8 mouse cellular contexts compared by ENCODE assay signal in the genomic region with DNA sequence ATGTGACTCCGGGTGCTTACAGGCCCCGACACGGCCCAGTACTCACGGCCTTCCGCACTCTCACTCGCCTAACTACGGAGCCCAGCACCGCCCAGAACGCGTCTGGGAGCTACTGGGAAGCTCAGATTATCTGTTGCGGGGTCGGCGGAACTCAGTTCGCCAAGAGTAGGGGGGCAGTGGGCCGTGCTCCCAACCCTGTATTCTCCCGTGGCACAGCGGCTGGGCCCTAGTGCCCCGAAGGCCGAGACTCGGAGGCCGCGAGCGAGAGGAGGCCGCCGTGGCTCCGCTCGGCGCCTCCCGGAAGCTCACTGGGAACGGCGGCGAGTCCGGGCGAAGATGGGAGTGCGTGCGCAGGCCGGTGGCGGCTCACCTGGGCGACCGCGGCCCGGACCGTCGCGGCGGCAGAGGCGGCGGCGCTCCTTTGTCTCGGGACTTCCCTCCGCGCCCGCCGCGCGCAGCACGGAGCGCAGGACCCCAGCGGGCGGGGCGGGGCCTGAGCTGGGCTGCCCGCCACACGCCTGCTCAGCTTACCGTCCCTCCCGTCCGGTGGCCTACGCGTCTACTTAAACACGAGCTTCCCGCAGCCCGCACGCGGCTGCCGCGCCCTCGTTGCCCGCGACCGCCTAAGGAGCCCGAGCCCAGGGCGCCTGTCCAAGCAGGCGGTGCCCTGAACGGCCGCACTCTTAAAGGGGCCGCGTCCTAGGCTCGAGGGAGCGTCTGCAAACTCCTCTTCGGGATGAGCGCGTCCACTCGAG. TPM values are rescaled to one million over a fixed set of nuclear protein-coding genes. Genes with fewer than 3 reads are reported as not detected.
DNase-seq lines count a peak whose midpoint lies in the region; ATAC-seq and TF ChIP-seq lines count a peak whose summit lies in the region.

No protein-coding gene starts in this region.

- no peaks in the 10 kb centered on the region for H3K27me3 ChIP-seq in embryonic facial prominence, embryonic 11.5 days (ENCODE audit: control insufficient read depth, insufficient read depth, low read length)
- no peaks in the 10 kb centered on the region for H3K27me3 ChIP-seq in heart, embryonic 11.5 days (ENCODE audit: control insufficient read depth, insufficient read depth, low read length)
- H3K27me3 ChIP-seq in kidney, postnatal 0 days (ENCODE audit: insufficient read depth, low read length) = no peaks in the 10 kb centered on the region
- no peaks in the 10 kb centered on the region for H3K27me3 ChIP-seq in liver, adult 2 months (ENCODE audit: control insufficient read depth, insufficient read depth, low read length)
- H3K27me3 ChIP-seq in midbrain, postnatal 0 days (ENCODE audit: insufficient read depth, low read length) = no peaks in the 10 kb centered on the region

- H3K9ac ChIP-seq in embryonic facial prominence, embryonic 11.5 days (replicated peaks; ENCODE audit: low read length) = peak overlapping the region; percentile 100
- peak overlapping the region; percentile 99 for H3K9ac ChIP-seq in heart, embryonic 11.5 days (ENCODE audit: low read depth, low read length)
- peak overlapping the region; percentile 100 for H3K9ac ChIP-seq in kidney, postnatal 0 days (ENCODE audit: low read depth, low read length)
- peak overlapping the region; percentile 92 for H3K9ac ChIP-seq in liver, adult 2 months (ENCODE audit: low read depth, low read length)
- H3K9ac ChIP-seq in midbrain, postnatal 0 days (replicated peaks; ENCODE audit: low read length, poor library complexity, severe bottlenecking) = peak overlapping the region; percentile 98

- TF ChIP-seq POLR2A in liver, adult 2 months (IDR thresholded peaks at IDR 0.05; ENCODE audit: extremely low read depth, insufficient read depth, low read length) = peak; percentile 45

- peaks cover 5% of the 10 kb centered on the region for H3K36me3 ChIP-seq in embryonic facial prominence, embryonic 11.5 days (replicated peaks; ENCODE audit: control insufficient read depth, insufficient read depth, low read depth, low read length)
- peaks cover 8% of the 10 kb centered on the region for H3K36me3 ChIP-seq in heart, embryonic 11.5 days (ENCODE audit: control insufficient read depth, insufficient read depth, low read length)
- H3K36me3 ChIP-seq in kidney, postnatal 0 days (ENCODE audit: insufficient read depth, low read length) = peaks cover 10% of the 10 kb centered on the region
- H3K36me3 ChIP-seq in liver, adult 2 months (ENCODE audit: control insufficient read depth, insufficient read depth, low read length) = peaks cover 7% of the 10 kb centered on the region; the same call in 1 of the 2 replicates
- H3K36me3 ChIP-seq in midbrain, postnatal 0 days (ENCODE audit: insufficient read depth, low read length) = peaks cover 8% of the 10 kb centered on the region

- H3K79me2 ChIP-seq in liver, adult 2 months (ENCODE audit: control insufficient read depth, insufficient read depth, low read length) = peaks cover 31% of the 10 kb centered on the region

- peak; percentile 90 for ATAC-seq in embryonic facial prominence, embryonic 11.5 days (replicated peaks; ENCODE audit: insufficient number of reproducible peaks, low FRiP score, low TSS enrichment, low read depth)
- peak; percentile 86 for ATAC-seq in heart, embryonic 11.5 days (replicated peaks; ENCODE audit: insufficient number of reproducible peaks, low FRiP score, low TSS enrichment)
- ATAC-seq in kidney, postnatal 0 days (replicated peaks; ENCODE audit: low FRiP score, low read depth) = peak; percentile 84
- peak; percentile 91 for ATAC-seq in midbrain, postnatal 0 days (ENCODE audit: low FRiP score)

- no peaks in the 10 kb centered on the region for H3K9me3 ChIP-seq in embryonic facial prominence, embryonic 11.5 days (replicated peaks; ENCODE audit: control insufficient read depth, low read length)
- H3K9me3 ChIP-seq in heart, embryonic 11.5 days (replicated peaks; ENCODE audit: control insufficient read depth, low read length) = no peaks in the 10 kb centered on the region
- H3K9me3 ChIP-seq in kidney, postnatal 0 days (replicated peaks; ENCODE audit: low read length) = no peaks in the 10 kb centered on the region
- H3K9me3 ChIP-seq in midbrain, postnatal 0 days (ENCODE audit: low read length) = no peaks in the 10 kb centered on the region

- H3K27ac ChIP-seq in embryonic facial prominence, embryonic 11.5 days (replicated peaks; ENCODE audit: low read depth, low read length) = peak overlapping the region; percentile 96
- peak overlapping the region; percentile 99 for H3K27ac ChIP-seq in heart, embryonic 11.5 days (ENCODE audit: low read depth, low read length)
- peak overlapping the region; percentile 99 for H3K27ac ChIP-seq in kidney, postnatal 0 days
- peak overlapping the region; percentile 96 for H3K27ac ChIP-seq in liver, adult 2 months (replicated peaks; ENCODE audit: insufficient read depth, low read depth, low read length)
- peak overlapping the region; percentile 99 for H3K27ac ChIP-seq in midbrain, postnatal 0 days (ENCODE audit: low read depth, low read length)

- peak; percentile 97 for DNase-seq in 416B (ENCODE audit: low read depth)
- DNase-seq in adrenal gland, adult 2 months = peak; percentile 94
- DNase-seq in embryonic facial prominence, embryonic 11.5 days (ENCODE audit: low spot score) = peak; percentile 91
- peak; percentile 93 for DNase-seq in kidney, postnatal 0 days (ENCODE audit: low spot score)
- DNase-seq in liver, adult 2 months (ENCODE audit: extremely low read depth, low read depth, low spot score) = peak; percentile 44
- DNase-seq in midbrain, postnatal 0 days (ENCODE audit: low spot score) = peak; percentile 93
- DNase-seq in spleen, postnatal 36 days (ENCODE audit: low spot score in 2 of 2) = peak; percentile 81 to 85

- under 1% methylated on average over 86 of the region's 92 CpGs for WGBS in embryonic facial prominence, embryonic 11.5 days
- under 1% methylated on average over 80 of the region's 92 CpGs for WGBS in heart, embryonic 11.5 days (ENCODE audit: insufficient replicate concordance)
- under 1% methylated on average over 81 of the region's 92 CpGs for WGBS in kidney, postnatal 0 days
- WGBS in liver, adult 2 months = under 1% methylated on average over 85 of the region's 92 CpGs
- under 1% methylated on average over 74 of the region's 92 CpGs for WGBS in midbrain, postnatal 0 days

- no peak for TF ChIP-seq CTCF in kidney, postnatal 0 days (IDR thresholded peaks at IDR 0.05; ENCODE audit: low read depth)
- TF ChIP-seq CTCF in liver, adult 2 months (IDR thresholded peaks at IDR 0.05; ENCODE audit: low read depth, low read length) = no peak
- TF ChIP-seq CTCF in midbrain, postnatal 0 days (IDR thresholded peaks at IDR 0.05) = no peak

- H3K4me2 ChIP-seq in embryonic facial prominence, embryonic 11.5 days (ENCODE audit: low read depth, low read length) = peak overlapping the region; percentile 94
- H3K4me2 ChIP-seq in heart, embryonic 11.5 days = peak overlapping the region; percentile 95
- peak overlapping the region; percentile 63 for H3K4me2 ChIP-seq in kidney, postnatal 0 days (ENCODE audit: low read length)
- H3K4me2 ChIP-seq in midbrain, postnatal 0 days (ENCODE audit: low read depth, low read length, poor library complexity, severe bottlenecking) = peak overlapping the region; percentile 97

- peak overlapping the region; percentile 99 for H3K4me3 ChIP-seq in embryonic facial prominence, embryonic 11.5 days (ENCODE audit: low read depth, low read length)
- peak overlapping the region; percentile 94 for H3K4me3 ChIP-seq in heart, embryonic 11.5 days (ENCODE audit: low read depth, low read length)
- peak overlapping the region; percentile 100 for H3K4me3 ChIP-seq in kidney, postnatal 0 days (replicated peaks; ENCODE audit: low read depth, low read length)
- peak overlapping the region; percentile 91 for H3K4me3 ChIP-seq in liver, adult 2 months (ENCODE audit: insufficient read depth, low read depth, low read length)
- peak overlapping the region; percentile 97 for H3K4me3 ChIP-seq in midbrain, postnatal 0 days (ENCODE audit: low read depth, low read length)

- peaks cover 6% of the 10 kb centered on the region for H3K4me1 ChIP-seq in embryonic facial prominence, embryonic 11.5 days (ENCODE audit: control insufficient read depth, insufficient read depth, low read length)
- peaks cover 18% of the 10 kb centered on the region for H3K4me1 ChIP-seq in heart, embryonic 11.5 days (ENCODE audit: control insufficient read depth, insufficient read depth, low read length)
- H3K4me1 ChIP-seq in kidney, postnatal 0 days (replicated peaks; ENCODE audit: insufficient read depth, low read length) = peaks cover 19% of the 10 kb centered on the region; the same call in 1 of the 2 replicates
- H3K4me1 ChIP-seq in liver, adult 2 months (ENCODE audit: control insufficient read depth, insufficient read depth, low read length) = peaks cover 34% of the 10 kb centered on the region
- H3K4me1 ChIP-seq in midbrain, postnatal 0 days (ENCODE audit: insufficient read depth, low read length) = peaks cover 18% of the 10 kb centered on the region

RNA-seq across cellular contexts. Expression of a gene that starts 1.3 kb away (rescaled TPM):
- 100 to 1,000 TPM; 225 to 248 TPM for total RNA-seq in adrenal gland, adult 2 months (2021)
- 79.5 and 103 TPM in 2 replicates for polyA plus RNA-seq in adrenal gland, adult 2 months (2012; rRNA removed)
- polyA plus RNA-seq in embryonic facial prominence, embryonic 11.5 days (2014; fragmentation: Nextera tagmentation; extraction: Ambion mirVana) = 866 and 923 TPM in 2 replicates
- polyA plus RNA-seq in heart, embryonic 11.5 days (2014; fragmentation: Nextera tagmentation; extraction: Ambion mirVana) = 471 and 482 TPM in 2 replicates
- 501 and 544 TPM in 2 replicates for polyA plus RNA-seq in kidney, postnatal 0 days (2015; fragmentation: Nextera tagmentation; extraction: Ambion mirVana)
- total RNA-seq in liver, adult 2 months (2014; rRNA removed) = 92.9 and 103 TPM in 2 replicates
- 62.4 and 80.0 TPM in 2 replicates for polyA plus RNA-seq in liver, adult 2 months (2012; rRNA removed)
- 444 and 524 TPM in 2 replicates for total RNA-seq in midbrain, postnatal 0 days (2014; rRNA removed)
- 401 and 432 TPM in 2 replicates for polyA plus RNA-seq in midbrain, postnatal 0 days (2015; fragmentation: Nextera tagmentation; extraction: Ambion mirVana)

RNA-seq across cellular contexts. Expression of a gene that starts 17.0 kb away (rescaled TPM):
- total RNA-seq in adrenal gland, adult 2 months (2021) = 10 to 100 TPM in 1 of 2 experiments, 1 to 10 TPM in 1; 9.7 to 10.1 TPM
- polyA plus RNA-seq in adrenal gland, adult 2 months (2012; rRNA removed) = 84.6 and 90.0 TPM in 2 replicates
- 0.45 and 0.66 TPM in 2 replicates for polyA plus RNA-seq in embryonic facial prominence, embryonic 11.5 days (2014; fragmentation: Nextera tagmentation; extraction: Ambion mirVana)
- 0.35 and 0.63 TPM in 2 replicates for polyA plus RNA-seq in heart, embryonic 11.5 days (2014; fragmentation: Nextera tagmentation; extraction: Ambion mirVana)
- 1.0 and 1.5 TPM in 2 replicates for polyA plus RNA-seq in kidney, postnatal 0 days (2015; fragmentation: Nextera tagmentation; extraction: Ambion mirVana)
- total RNA-seq in liver, adult 2 months (2014; rRNA removed) = 0.13 and 0.18 TPM in 2 replicates
- 0.43 and 1.2 TPM in 2 replicates for polyA plus RNA-seq in liver, adult 2 months (2012; rRNA removed)
- 94.2 and 98.4 TPM in 2 replicates for total RNA-seq in midbrain, postnatal 0 days (2014; rRNA removed)
- polyA plus RNA-seq in midbrain, postnatal 0 days (2015; fragmentation: Nextera tagmentation; extraction: Ambion mirVana) = 48.4 and 49.9 TPM in 2 replicates

RNA-seq across cellular contexts. Expression of a gene that starts 25.1 kb away (rescaled TPM):
- total RNA-seq in adrenal gland, adult 2 months (2021) = under 1 TPM; 0.23 to 0.48 TPM
- polyA plus RNA-seq in adrenal gland, adult 2 months (2012; rRNA removed) = not detected in 2 replicates
- not detected in 2 replicates for polyA plus RNA-seq in embryonic facial prominence, embryonic 11.5 days (2014; fragmentation: Nextera tagmentation; extraction: Ambion mirVana)
- polyA plus RNA-seq in heart, embryonic 11.5 days (2014; fragmentation: Nextera tagmentation; extraction: Ambion mirVana) = not detected in 2 replicates
- 0.09 and 0.18 TPM in 2 replicates for polyA plus RNA-seq in kidney, postnatal 0 days (2015; fragmentation: Nextera tagmentation; extraction: Ambion mirVana)
- total RNA-seq in liver, adult 2 months (2014; rRNA removed) = not detected in 2 replicates
- polyA plus RNA-seq in liver, adult 2 months (2012; rRNA removed) = not detected in 2 replicates
- not detected in 2 replicates for total RNA-seq in midbrain, postnatal 0 days (2014; rRNA removed)
- polyA plus RNA-seq in midbrain, postnatal 0 days (2015; fragmentation: Nextera tagmentation; extraction: Ambion mirVana) = not detected in 2 replicates

RNA-seq across cellular contexts. Expression of a gene that starts 33.2 kb away (rescaled TPM):
- 10 to 100 TPM; 18.5 to 25.1 TPM for total RNA-seq in adrenal gland, adult 2 months (2021)
- 24.1 and 28.9 TPM in 2 replicates for polyA plus RNA-seq in adrenal gland, adult 2 months (2012; rRNA removed)
- 59.8 and 60.6 TPM in 2 replicates for polyA plus RNA-seq in embryonic facial prominence, embryonic 11.5 days (2014; fragmentation: Nextera tagmentation; extraction: Ambion mirVana)
- polyA plus RNA-seq in heart, embryonic 11.5 days (2014; fragmentation: Nextera tagmentation; extraction: Ambion mirVana) = 32.1 and 33.6 TPM in 2 replicates
- 50.1 and 52.3 TPM in 2 replicates for polyA plus RNA-seq in kidney, postnatal 0 days (2015; fragmentation: Nextera tagmentation; extraction: Ambion mirVana)
- total RNA-seq in liver, adult 2 months (2014; rRNA removed) = 14.0 and 16.7 TPM in 2 replicates
- polyA plus RNA-seq in liver, adult 2 months (2012; rRNA removed) = 18.8 and 19.3 TPM in 2 replicates
- 39.6 and 40.1 TPM in 2 replicates for total RNA-seq in midbrain, postnatal 0 days (2014; rRNA removed)
- polyA plus RNA-seq in midbrain, postnatal 0 days (2015; fragmentation: Nextera tagmentation; extraction: Ambion mirVana) = 74.2 and 76.2 TPM in 2 replicates

RNA-seq across cellular contexts. Expression of a gene that starts 33.2 kb away (rescaled TPM):
- 10 to 100 TPM; 50.4 to 50.6 TPM for total RNA-seq in adrenal gland, adult 2 months (2021)
- 32.6 and 40.0 TPM in 2 replicates for polyA plus RNA-seq in adrenal gland, adult 2 months (2012; rRNA removed)
- 32.6 and 32.8 TPM in 2 replicates for polyA plus RNA-seq in embryonic facial prominence, embryonic 11.5 days (2014; fragmentation: Nextera tagmentation; extraction: Ambion mirVana)
- 22.6 and 25.5 TPM in 2 replicates for polyA plus RNA-seq in heart, embryonic 11.5 days (2014; fragmentation: Nextera tagmentation; extraction: Ambion mirVana)
- polyA plus RNA-seq in kidney, postnatal 0 days (2015; fragmentation: Nextera tagmentation; extraction: Ambion mirVana) = 68.8 and 71.2 TPM in 2 replicates
- total RNA-seq in liver, adult 2 months (2014; rRNA removed) = 32.1 and 33.0 TPM in 2 replicates
- polyA plus RNA-seq in liver, adult 2 months (2012; rRNA removed) = 37.4 and 41.4 TPM in 2 replicates
- 97.2 and 104 TPM in 2 replicates for total RNA-seq in midbrain, postnatal 0 days (2014; rRNA removed)
- polyA plus RNA-seq in midbrain, postnatal 0 days (2015; fragmentation: Nextera tagmentation; extraction: Ambion mirVana) = 127 and 134 TPM in 2 replicates

Comparison
In these comparisons a context has a peak if more than half of its experiments do, and no peak if none do; other contexts are left out.
1. Peak in every context shown above with its lines: DNase-seq, ATAC-seq, H3K4me3 ChIP-seq and H3K27ac ChIP-seq.
2. DNase-seq: peak in every context shown above with its lines; median percentile 97 in 416B; 94 in adrenal gland, adult 2 months; 93 in kidney, postnatal 0 days; 93 in midbrain, postnatal 0 days; 91 in embryonic facial prominence, embryonic 11.5 days; 83 in spleen, postnatal 36 days; 44 in liver, adult 2 months.
3. RNA of a gene that starts 17.0 kb away (polyA plus RNA-seq): 84.6 to 90.0 TPM in adrenal gland, adult 2 months and 48.4 to 49.9 TPM in midbrain, postnatal 0 days; 1.0 to 1.5 TPM in kidney, postnatal 0 days, 0.45 to 0.66 TPM in embryonic facial prominence, embryonic 11.5 days, 0.35 to 0.63 TPM in heart, embryonic 11.5 days and 0.43 to 1.2 TPM in liver, adult 2 months; every median in the first group is over 10 times any median in the second.